Mouse (Mus musculus) stomach, embryonic 16.5 days (tissue): Measurements from ENCODE around the gene Foxe3. TPM values are rescaled to one million over a fixed set of nuclear protein-coding genes. Genes with fewer than 3 reads are reported as not detected.
A peak's percentile ranks its signal among the peaks of the same experiment; 100 is the strongest.

Experiments used
- ATAC-seq: fragments of 200-750 bp; cut with Nextera tagmentation; 2 replicates; pipeline ENCODE4 v1.8.0; 2017; ENCODE audit warnings: moderate number of reproducible peaks, moderate TSS enrichment; ENCODE audit not compliant: insufficient read depth, low FRiP score
- H3K27ac ChIP-seq: fragments of 300-500 bp; sonication (generic); 2 replicates; pipeline ENCODE4 v1.5.1; 2014; ENCODE audit warnings: low read length
- H3K27me3 ChIP-seq: fragments of 300-500 bp; sonication (generic); 2 replicates; pipeline ENCODE4 v1.6.1; 2014; ENCODE audit warnings: low read length, control low read depth, mixed read lengths; ENCODE audit not compliant: control insufficient read depth, insufficient read depth
- H3K36me3 ChIP-seq: fragments of 300-500 bp; sonication (generic); 2 replicates; pipeline ENCODE4 v1.6.1; 2014; ENCODE audit warnings: low read length; ENCODE audit not compliant: control insufficient read depth, insufficient read depth
- H3K4me1 ChIP-seq: fragments of 300-500 bp; sonication (generic); 2 replicates; pipeline ENCODE4 v1.6.1; 2014; ENCODE audit warnings: low read length, control low read depth, mixed read lengths; ENCODE audit not compliant: control insufficient read depth, insufficient read depth
- H3K4me2 ChIP-seq: fragments of 300-500 bp; sonication (generic); 2 replicates; pipeline ENCODE4 v1.6.1; 2014; ENCODE audit warnings: low read depth, low read length, mixed read lengths
- H3K4me3 ChIP-seq: fragments of 300-500 bp; sonication (generic); replicated peaks from 2 replicates; pipeline ENCODE4 v1.5.1; 2014; ENCODE audit warnings: mild to moderate bottlenecking, low read length
- H3K9ac ChIP-seq: fragments of 300-500 bp; sonication (generic); 2 replicates; pipeline ENCODE4 v1.6.1; 2014; ENCODE audit warnings: low read length
- H3K9me3 ChIP-seq: fragments of 300-500 bp; sonication (generic); replicated peaks from 2 replicates; pipeline ENCODE4 v1.6.1; 2016; ENCODE audit warnings: low read length, control low read depth; ENCODE audit not compliant: control insufficient read depth
- WGBS: fragments of 180-500 bp; shearing (Covaris S2); extraction: QIAGEN DNeasy Blood & Tissue Kit; methylation state at CpG from one replicate; pipeline ENCODE4 v1.1.7; 2014; 5-methylcytosine and 5-hydroxymethylcytosine counted together
- polyA plus RNA-seq: library from polyadenylated mRNA; unstranded; fragments of >200 nt; fragmentation: Nextera tagmentation; extraction: Ambion mirVana; gene quantifications from 2 replicates; pipeline ENCODE4 v1.2.1, GENCODE M21; 2015

Foxe3 gene
- polyA plus RNA-seq, 1 experiment from 2014 or later: not detected

DNA sequence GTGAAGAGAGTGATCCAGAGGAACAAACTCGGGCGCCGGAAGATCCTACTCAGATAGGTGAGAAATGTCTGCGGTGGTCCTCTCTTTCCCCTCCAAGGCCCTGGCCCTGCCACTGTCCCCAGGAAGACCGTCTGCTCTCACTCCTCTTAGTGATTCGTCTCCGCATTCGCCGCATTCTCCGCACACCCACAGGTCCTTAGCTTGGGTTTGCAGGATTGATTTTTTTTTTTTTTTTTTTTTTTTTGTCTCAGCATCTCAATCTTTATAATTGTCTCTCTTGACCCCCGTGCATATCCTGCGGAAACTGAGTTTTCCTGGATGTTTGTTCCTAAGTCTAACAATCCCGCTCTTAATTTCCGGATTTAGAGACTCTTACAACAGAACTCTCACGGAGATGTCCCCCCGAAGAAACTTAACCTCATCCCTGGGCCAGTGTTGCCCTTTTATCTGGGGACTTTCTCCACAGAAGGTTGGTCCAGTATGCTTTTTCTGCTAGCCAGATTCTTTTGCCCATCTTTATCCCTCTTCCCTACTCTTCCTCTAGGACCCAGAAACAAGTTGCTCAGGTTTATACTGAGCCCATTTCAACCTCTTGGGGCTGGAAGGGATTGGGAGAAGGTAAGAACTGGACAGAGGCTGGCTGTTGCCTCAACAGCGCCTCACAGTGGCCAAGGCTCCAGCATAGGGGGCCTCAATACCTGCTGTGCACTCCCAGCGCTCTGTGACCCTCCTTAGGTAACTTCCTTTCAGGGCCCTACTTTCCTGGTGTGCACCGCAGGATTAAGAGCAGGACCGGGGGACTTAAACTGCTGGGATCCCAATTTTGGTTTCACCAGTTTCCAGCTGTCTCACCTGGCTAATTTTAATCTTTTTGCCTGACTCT, 16.0 kb downstream of the Foxe3 start:
- Histone ChIP-seq H3K4me1 (0 out of 2 replicates have a peak, but pooled peaks cover 4% of the 10 kb centered on the region), H3K36me3 (no peaks in the 10 kb centered on the region), H3K27ac (no peak overlapping the region), H3K4me2 (peak overlapping the region; percentile 99), H3K27me3 (peaks cover 95% of the 10 kb centered on the region), H3K4me3 (peak overlapping the region; percentile 62), H3K9me3 (no peaks in the 10 kb centered on the region), H3K9ac (peak overlapping the region; percentile 69; the same call in 1 of the 2 replicates)
- ATAC-seq: no peak
- 3% methylated on average over 20 of the region's 20 CpGs for WGBS

DNA sequence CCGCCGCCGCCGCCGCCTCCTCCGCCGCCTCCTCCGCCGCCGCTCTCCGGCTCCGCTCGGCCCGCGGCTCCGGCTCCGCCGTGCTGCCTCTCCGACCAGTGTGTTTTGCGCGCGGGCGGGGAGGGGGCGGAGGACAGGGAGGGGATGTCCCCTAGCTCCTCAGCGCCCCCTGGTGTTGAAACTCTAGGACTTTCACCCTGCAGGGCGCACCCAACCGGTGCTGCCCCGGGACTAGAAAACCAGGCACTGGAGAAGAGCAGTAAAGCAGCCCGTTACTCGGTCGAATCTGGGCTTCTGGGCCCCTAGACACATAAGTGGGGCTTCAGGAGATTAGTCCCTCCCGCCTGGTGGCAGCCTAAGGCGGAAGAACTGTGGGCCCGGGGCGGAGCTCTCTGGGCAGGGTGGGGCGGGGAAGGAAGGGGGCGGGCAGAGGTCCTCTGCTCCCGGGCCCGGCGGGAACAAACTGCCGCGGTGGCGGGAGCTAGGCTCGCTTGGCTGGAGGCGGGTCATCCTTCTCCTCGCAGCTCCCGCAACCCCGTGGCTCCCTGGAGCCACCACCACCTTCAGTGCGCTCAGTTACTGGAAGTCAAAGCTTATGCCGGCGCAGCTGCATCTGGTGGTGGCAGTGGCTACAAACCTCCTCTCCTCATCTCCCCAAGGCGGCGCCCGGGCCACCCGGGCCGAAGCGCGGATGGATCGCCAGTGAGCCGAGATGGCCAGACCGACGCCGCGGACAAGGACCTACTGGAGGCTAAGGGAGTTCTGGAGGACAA, 16.8 kb downstream of the Foxe3 start, which contains the start of gene Foxd2:
TSS of gene Foxd2 (minus strand) at position 45 of the 773 bp plus-strand sequence.
- Histone ChIP-seq H3K4me2 (peak within 1 kb of the TSS; percentile 99), H3K9me3 (no peaks in the 10 kb centered on the region), H3K4me1 (0 out of 2 replicates have a peak, but pooled peaks cover 4% of the 10 kb centered on the region), H3K9ac (peak within 1 kb of the TSS; percentile 69), H3K4me3 (peak within 1 kb of the TSS; percentile 62), H3K36me3 (no peaks in the 10 kb centered on the region), H3K27me3 (peaks cover 93% of the 10 kb centered on the region), H3K27ac (no peak within 1 kb of the TSS)
- peak; percentile 91 for ATAC-seq
- WGBS: under 1% methylated on average over 58 of the region's 64 CpGs

GRCm38 (mm10) chr4:114907951-114908828, 17.6 kb downstream of the Foxe3 start:
- WGBS: under 1% methylated on average over 103 of the region's 103 CpGs
- H3K4me2 ChIP-seq: peak overlapping the region; percentile 99
- peak overlapping the region; percentile 62 for H3K4me3 ChIP-seq
- H3K36me3 ChIP-seq: no peaks in the 10 kb centered on the region
- ATAC-seq: no peak; the same call in 1 of the 2 replicates
- no peak overlapping the region for H3K27ac ChIP-seq
- peaks cover 93% of the 10 kb centered on the region for H3K27me3 ChIP-seq
- H3K9ac ChIP-seq: peak overlapping the region; percentile 69
- no peaks in the 10 kb centered on the region for H3K9me3 ChIP-seq
- 0 out of 2 replicates have a peak, but pooled peaks cover 4% of the 10 kb centered on the region for H3K4me1 ChIP-seq

GRCm38 (mm10) chr4:114907056-114907917, 18.5 kb downstream of the Foxe3 start:
- 4% methylated on average over 74 of the region's 74 CpGs for WGBS
- no peak overlapping the region for H3K27ac ChIP-seq
- H3K36me3 ChIP-seq: no peaks in the 10 kb centered on the region
- peak overlapping the region; percentile 99 for H3K4me2 ChIP-seq
- peak overlapping the region; percentile 39; the same call in 1 of the 2 replicates for H3K9ac ChIP-seq
- H3K27me3 ChIP-seq: peaks cover 92% of the 10 kb centered on the region
- H3K9me3 ChIP-seq: no peaks in the 10 kb centered on the region
- peak overlapping the region; percentile 62 for H3K4me3 ChIP-seq
- ATAC-seq: no peak
- H3K4me1 ChIP-seq: 0 out of 2 replicates have a peak, but pooled peaks cover 4% of the 10 kb centered on the region

GRCm38 (mm10) chr4:114905969-114906680, 19.7 kb downstream of the Foxe3 start:
- peaks cover 92% of the 10 kb centered on the region for H3K27me3 ChIP-seq
- H3K4me3 ChIP-seq: no peak overlapping the region
- no peaks in the 10 kb centered on the region for H3K9me3 ChIP-seq
- no peak for ATAC-seq
- H3K4me1 ChIP-seq: 0 out of 2 replicates have a peak, but pooled peaks cover 4% of the 10 kb centered on the region
- H3K9ac ChIP-seq: no peak overlapping the region
- WGBS: 31% methylated on average over 10 of the region's 10 CpGs
- H3K4me2 ChIP-seq: no peak overlapping the region
- H3K27ac ChIP-seq: no peak overlapping the region
- H3K36me3 ChIP-seq: no peaks in the 10 kb centered on the region

GRCm38 (mm10) chr4:114905501-114905900, 20.3 kb downstream of the Foxe3 start:
- H3K27me3 ChIP-seq: peaks cover 91% of the 10 kb centered on the region
- no peak overlapping the region for H3K4me3 ChIP-seq
- H3K4me2 ChIP-seq: no peak overlapping the region
- H3K9me3 ChIP-seq: no peaks in the 10 kb centered on the region
- WGBS: 62% methylated on average over 3 of the region's 3 CpGs
- no peak for ATAC-seq
- no peak overlapping the region for H3K9ac ChIP-seq
- no peak overlapping the region for H3K27ac ChIP-seq
- 0 out of 2 replicates have a peak, but pooled peaks cover 4% of the 10 kb centered on the region for H3K4me1 ChIP-seq
- no peaks in the 10 kb centered on the region for H3K36me3 ChIP-seq

GRCm38 (mm10) chr4:114903422-114903782, 22.4 kb downstream of the Foxe3 start:
- H3K27ac ChIP-seq: no peak overlapping the region
- H3K9ac ChIP-seq: no peak overlapping the region
- H3K27me3 ChIP-seq: peaks cover 91% of the 10 kb centered on the region
- H3K4me3 ChIP-seq: no peak overlapping the region
- 5% methylated on average over 11 of the region's 11 CpGs for WGBS
- no peaks in the 10 kb centered on the region for H3K9me3 ChIP-seq
- H3K4me1 ChIP-seq: 0 out of 2 replicates have a peak, but pooled peaks cover 2% of the 10 kb centered on the region
- no peak overlapping the region for H3K4me2 ChIP-seq
- no peaks in the 10 kb centered on the region for H3K36me3 ChIP-seq
- ATAC-seq: no peak
